Mouse (Mus musculus) embryo, embryonic 10 days (tissue): ENCODE measurements around the gene Muc2.
A peak's percentile ranks its signal among the peaks of the same experiment; 100 is the strongest.
"Not testable (repeated sequence)": the region's sequence is repeated elsewhere in the genome, so short reads cannot be mapped to it uniquely, and the experiment has no call there.

Experiments
- DNase-seq: peaks from one replicate; pipeline ENCODE4 v3.0.0-alpha.2; 2015; ENCODE audit warnings: low spot score

The Muc2 gene

DNA sequence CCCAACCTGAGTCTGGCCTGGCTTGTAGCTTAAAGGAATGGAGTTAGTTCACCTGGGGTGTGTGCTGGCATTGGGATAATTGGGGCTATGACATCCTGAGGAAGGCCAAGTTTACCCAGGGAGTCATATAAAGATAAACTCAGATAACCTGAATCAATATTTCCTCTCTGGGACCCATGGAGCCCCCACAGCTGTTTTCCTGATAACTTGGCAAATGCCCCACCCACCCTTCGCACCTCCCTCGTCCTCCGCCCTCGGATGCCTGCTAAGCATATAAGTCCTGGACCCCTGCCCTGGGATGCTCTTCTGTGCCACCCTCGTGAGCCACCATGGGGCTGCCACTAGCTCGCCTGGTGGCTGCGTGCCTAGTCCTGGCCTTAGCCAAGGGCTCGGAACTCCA is at the start of gene Muc2:
TSS of gene Muc2 (plus strand) at position 301 of the 400 bp plus-strand sequence.
- no peak for DNase-seq

- no peak for DNase-seq
Measured at GRCm38 (mm10) chr7:141642375-141642774, 47.8 kb upstream of the Muc2 start.

GRCm38 (mm10) chr7:141643160-141643559 is 47.0 kb upstream of the Muc2 start:
- DNase-seq: peak; percentile 44

DNA sequence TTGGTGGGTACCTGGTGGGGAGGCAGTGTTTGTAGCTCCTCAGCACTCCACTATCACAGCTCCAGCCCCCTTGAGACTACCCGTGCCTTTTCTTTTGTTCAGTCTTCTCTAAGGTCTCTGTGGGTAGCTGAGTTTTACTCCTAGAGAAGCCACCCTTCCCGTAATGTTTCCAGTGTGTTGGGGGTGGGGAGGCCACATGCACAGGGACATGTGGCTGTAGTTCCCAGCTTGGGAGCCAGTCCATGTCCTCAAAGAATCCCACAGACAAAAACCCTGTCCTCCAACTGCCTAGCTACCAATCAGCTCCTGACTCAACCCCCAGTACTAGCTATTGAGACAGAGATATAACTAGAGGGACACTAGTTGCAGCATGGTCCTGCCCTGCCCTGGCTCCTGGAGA is 43.1 kb upstream of the Muc2 start:
- no peak for DNase-seq

- DNase-seq: no peak
Measured at GRCm38 (mm10) chr7:141647815-141648214, 42.3 kb upstream of the Muc2 start.

- peak; percentile 39 for DNase-seq
Measured at GRCm38 (mm10) chr7:141652191-141652590, 37.9 kb upstream of the Muc2 start.

DNA sequence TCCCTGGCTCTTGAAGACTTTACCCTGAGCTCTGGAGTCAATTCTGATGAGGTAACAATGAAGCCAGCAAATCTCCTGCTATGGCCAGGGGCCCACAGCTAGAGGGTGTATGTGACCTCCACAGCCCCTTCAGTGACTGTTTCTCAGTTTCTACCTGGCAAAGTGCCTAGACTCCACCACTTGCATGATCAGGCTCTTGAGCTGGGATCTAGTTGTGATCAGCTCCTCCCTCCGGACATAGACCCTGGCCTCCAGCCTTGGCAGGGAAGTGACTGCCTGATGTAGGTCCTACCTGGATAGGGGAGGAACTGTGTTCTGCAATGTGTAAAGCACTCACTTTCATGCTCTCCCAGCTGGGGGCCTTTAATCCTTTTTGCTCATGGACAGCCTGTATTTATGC is 29.8 kb upstream of the Muc2 start:
- DNase-seq: no peak

DNA sequence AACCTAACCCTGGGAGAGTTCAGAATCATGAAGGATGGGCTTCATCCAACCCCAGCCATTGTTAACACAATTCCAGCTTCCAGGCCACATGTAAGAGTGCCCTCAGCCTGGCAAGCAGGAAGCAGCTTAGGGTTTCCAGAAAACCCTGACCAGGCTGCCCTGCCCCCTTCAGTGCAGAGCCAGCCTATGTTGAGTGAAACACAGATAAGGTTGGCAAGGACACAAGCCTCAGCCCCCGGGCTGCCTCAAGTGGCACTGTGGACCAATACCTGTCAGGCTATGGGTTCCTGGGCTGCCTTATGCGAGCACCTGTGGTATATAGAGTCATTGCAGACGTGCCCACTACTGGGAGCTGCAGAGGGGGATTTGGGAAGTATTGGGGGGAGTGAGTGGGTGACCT is 28.7 kb upstream of the Muc2 start:
- no peak for DNase-seq

DNA sequence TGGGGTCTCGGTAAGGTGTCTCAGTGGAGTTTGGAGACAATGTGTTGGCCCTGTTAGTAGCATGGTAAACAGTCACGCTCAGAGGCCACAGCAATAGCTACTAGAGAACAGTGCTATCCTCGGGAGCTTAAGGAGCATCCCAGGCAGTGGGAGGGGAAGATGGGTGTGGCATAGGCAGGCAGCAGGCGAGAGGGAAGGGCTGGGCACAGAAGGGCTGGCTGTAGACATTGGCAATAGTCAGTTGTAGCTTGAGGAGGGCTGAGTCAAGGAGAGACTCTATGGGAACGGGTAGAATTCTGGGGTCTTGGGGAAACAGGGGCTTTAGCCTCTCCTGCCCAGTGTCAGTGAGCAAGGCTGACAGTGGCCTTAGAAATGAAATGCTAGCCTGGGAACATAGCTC is 27.9 kb upstream of the Muc2 start:
- no peak for DNase-seq

GRCm38 (mm10) chr7:141666190-141666589 is 23.9 kb upstream of the Muc2 start:
- DNase-seq: peak; percentile 78

DNA sequence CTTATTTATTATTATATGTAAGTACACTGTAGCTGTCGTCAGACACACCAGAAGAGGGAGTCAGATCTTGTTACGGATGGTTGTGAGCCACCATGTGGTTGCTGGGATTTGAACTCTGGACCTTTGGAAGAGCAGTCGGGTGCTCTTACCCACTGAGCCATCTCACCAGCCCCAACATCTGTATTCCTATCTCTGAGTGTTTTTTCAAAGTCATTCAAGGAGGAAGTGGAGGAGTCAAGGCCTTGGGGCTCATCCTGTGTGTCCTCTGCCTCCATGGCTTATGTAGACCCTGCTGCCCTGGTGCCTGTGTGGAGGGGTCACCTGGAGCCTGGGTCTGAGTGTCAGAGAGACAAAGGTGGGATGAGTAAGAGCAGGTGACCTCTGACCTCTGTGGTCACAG is 21.0 kb upstream of the Muc2 start:
- not testable (repeated sequence) for DNase-seq

DNA sequence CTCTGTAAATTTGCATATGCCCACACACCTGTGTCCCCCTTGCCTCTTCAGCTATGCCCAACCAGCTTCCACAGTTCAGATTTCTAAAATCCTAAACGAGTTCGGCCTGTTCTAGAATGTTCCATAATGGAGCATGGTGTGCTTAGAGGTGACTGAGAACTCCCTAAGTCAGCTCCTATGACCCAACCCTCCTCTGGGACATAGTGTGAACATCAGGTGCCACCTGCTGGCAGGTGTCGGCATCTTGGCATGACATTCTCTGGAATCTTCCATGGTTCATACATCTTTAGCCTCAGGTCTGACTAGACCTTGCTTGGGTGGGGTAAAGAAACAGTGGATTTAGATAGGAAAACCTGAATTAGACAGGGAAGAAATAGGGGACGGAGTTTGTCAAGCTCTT is 19.1 kb upstream of the Muc2 start:
- DNase-seq: peak; percentile 51

GRCm38 (mm10) chr7:141671626-141672291 is 18.4 kb upstream of the Muc2 start:
- DNase-seq: no peak

DNA sequence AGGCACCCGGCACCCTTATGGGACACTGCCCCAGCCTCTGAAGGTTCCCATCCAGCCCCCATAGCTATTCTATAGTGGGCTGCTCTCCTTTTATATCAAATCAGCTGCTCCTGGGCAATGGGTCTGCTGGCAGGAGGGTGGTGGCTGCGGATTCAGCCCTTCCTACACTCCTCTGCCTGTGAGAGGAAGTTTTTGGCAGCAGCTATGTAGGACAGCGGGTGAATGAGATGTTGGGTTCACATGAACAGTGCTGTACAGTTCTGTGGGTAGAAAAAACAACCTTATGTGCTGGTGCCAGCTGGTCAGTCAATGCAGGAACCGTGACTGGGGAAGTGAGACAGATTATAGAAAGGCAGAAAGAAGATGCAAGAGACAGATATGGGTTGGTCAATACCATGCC is 11.2 kb upstream of the Muc2 start:
- DNase-seq: no peak

DNA sequence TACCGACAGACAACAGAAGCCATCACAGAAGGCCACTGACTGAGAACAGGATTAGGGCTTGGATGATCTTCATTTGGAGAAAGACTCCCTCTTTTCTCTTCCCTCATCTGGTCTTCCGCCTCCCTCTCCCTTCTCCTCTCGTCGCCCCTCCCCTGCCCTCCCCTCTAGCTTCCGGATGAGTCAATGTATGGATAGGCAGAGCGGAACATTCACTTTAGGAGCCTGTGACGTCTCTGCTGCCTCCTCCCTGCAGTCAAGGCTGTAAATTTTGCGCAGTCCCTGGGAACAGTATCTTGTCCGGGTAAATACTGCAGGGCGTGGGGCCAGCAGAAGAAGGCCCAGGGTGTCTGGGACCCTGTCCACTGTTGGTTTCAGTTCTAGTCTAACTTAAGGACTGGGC is 2.8 kb upstream of the Muc2 start:
- DNase-seq: no peak

DNA sequence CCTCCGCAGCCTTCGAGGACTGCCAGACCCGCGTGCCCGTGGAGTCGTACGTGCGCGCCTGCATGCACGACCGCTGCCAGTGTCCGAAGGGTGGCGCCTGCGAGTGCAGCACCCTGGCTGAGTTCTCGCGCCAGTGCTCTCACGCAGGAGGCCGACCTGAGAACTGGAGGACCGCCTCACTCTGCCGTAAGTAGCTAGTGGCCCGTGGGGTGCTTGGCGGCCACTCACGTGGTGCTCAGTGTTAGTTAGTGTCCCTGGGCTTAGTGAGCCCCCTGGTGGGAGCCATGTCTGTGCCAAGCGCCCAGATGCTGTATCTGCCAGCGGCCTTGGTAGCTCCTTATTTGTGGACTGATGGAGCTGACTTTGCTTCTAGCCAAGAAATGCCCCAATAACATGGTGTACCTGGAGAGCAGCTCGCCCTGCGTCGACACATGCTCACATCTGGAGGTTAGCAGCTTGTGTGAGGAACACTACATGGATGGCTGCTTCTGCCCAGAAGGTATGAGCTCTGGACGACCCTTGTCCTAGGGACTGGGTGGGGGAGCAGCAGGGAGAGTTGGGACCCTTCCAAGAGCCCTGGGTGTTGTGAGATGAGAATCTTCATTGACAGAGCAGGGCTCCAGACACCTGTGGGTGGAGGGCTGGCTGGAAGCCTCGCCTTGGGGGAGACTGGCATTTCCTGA is 3.6 kb downstream of the Muc2 start:
- DNase-seq: peak; percentile 33

DNA sequence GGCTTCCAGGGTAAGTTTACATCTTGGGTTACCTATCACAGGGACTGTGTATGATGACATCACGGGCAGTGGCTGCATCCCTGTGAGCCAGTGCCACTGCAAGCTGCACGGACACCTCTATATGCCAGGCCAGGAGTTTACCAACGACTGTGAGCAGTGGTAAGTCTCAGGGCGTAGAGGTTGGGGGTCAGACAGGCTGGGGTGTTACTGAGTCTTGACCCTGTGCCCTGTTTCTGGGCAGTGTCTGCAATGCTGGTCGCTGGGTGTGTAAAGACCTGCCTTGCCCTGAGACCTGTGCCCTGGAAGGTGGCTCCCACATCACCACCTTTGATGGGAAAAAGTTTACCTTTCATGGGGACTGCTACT is 4.1 kb downstream of the Muc2 start:
- no peak for DNase-seq

GRCm38 (mm10) chr7:141696538-141696937 is 6.4 kb downstream of the Muc2 start:
- no peak for DNase-seq

DNA sequence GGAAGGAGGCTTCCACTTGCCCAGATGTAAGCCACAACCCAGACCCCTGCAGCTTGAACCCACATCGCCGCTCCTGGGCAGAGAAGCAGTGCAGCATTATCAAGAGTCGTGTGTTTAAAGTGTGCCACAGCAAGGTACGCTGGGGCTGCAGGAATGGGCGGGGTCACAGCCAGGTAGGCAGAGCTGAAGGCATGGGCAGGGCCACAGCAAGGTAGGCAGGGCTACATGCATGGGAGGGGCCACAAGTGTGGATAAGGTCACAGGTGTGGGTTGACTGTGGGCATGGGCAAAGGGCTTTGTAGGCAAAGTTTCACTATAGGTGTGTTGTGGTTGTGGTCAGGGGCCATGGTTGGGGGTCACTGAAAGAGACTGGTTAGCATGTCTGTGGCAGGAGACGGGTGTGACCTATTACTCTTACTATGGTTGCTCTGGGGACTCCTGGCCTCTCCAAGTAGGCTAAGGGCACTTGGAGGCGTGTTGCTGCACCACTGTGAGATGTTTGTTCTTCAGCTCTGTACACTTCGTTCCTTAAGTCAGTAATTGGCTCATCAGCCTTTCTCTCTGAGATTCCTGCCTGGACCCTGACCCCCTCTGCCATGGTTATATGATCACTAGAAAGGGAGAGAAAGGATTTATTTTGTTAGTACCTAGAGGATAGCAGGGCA is 9.5 kb downstream of the Muc2 start:
- no peak for DNase-seq

DNA sequence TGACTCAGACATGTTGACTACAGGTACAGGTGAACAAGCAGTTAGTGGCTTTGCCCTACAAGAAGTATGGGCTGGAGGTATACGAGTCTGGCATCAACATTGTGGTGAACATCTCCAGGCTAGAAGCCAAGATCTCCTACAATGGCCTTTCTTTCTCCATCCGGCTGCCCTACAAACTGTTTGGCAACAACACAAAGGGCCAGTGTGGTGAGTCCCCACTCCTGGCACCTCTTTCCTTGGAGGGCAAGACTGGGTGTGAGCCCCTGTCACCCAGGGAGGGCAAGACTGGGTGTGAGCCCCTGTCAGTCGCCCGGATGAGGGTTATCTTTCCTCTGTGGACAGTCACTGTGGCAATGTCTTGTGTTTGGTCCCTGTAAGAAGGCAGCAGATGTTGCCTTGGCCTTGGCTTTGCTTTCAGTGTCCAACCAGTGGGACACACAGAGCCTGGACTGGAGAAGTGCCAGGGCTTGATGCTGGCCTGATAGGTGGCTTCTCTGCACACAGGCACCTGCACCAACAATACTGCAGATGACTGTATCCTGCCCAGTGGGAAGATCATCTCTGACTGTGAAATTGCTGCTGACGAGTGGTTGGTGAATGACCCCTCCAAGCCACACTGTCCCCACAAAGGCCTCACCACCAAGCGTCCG is 57.4 kb downstream of the Muc2 start:
- DNase-seq: no peak

DNA sequence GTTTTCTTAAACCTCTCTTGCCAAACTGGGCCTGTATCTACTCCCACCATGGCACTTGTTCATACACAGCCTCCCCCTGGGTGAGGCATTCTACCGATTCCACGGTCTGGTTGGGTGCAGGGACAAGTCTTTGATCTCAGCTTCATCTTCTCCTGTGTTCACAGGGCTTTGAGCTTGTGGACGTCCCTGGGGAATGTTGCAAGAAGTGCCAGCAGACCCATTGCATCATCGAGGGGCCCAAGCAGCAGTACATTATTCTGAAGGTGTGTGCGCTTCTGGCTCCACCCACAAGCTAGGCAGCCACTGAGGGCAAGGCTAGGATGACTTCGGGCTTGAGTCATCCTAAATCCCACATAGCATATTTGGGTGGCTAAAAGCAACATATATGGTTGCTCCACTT is 62.4 kb downstream of the Muc2 start:
- no peak for DNase-seq

DNA sequence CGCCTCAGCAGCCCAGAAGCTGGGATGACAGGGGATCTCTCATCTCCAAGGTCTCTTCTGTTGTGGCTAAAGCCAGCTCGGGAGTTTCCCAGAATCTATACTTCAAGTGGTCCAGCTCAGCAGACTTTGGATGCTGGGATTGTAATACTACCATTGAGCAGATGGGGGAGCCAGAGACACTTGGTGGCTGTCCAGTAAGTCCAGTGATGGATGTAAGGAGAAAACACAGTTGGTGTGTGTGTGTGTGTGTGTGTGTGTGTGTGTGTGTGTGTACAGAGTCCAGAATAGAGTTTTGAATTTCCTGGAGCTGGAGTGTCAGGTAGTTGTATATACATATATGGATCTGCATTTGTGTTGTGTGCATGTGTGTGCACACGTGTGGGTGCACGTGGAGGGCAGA is 65.7 kb downstream of the Muc2 start:
- DNase-seq: peak; percentile 84

GRCm38 (mm10) chr7:141758291-141758690 is 68.2 kb downstream of the Muc2 start:
- DNase-seq: no peak
